Mouse (Mus musculus): ENCODE results near the gene Yy1.

DNA sequence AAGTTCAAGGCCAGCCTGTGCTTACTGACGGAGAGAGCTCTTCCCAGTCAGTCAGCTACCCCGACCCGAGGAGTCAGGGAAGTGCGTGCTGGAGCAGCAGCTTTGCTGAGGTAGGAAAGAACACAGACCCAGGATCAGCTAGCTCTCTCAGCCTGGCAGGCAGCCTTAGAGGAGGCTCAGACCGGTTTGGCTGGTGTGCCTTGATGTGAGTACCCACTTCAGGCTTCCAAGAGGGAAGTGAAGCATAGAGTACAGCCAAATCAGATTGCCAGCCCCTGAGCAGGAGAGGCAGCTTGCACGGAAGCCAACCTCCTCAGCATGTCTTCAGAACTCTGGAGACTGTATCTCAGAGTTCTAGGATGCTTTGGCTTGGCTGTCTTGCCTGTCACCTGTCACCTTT, 48.4 kb downstream of the Yy1 start:
- TF ChIP-seq CTCF (IDR thresholded peaks at IDR 0.05; ENCODE audit: borderline replicate concordance, insufficient read depth, low read depth, low read length): no peak
- no peak for TF ChIP-seq POLR2A (IDR thresholded peaks at IDR 0.05; ENCODE audit: borderline replicate concordance, insufficient read depth, low read length)

Data from cerebellum, adult 2 months (tissue).